Mouse (Mus musculus) urinary bladder, postnatal 4 days (tissue): ENCODE results near the gene Atg2b.
A peak's percentile ranks its signal among the peaks of the same experiment; 100 is the strongest.

Experiments used
- DNase-seq, 2 experiments: peaks; one replicate each; pipeline ENCODE4 v3.0.0; 2021 to 2022; ENCODE audit warnings: low spot score in 2 of 2

Gene Atg2b

DNA sequence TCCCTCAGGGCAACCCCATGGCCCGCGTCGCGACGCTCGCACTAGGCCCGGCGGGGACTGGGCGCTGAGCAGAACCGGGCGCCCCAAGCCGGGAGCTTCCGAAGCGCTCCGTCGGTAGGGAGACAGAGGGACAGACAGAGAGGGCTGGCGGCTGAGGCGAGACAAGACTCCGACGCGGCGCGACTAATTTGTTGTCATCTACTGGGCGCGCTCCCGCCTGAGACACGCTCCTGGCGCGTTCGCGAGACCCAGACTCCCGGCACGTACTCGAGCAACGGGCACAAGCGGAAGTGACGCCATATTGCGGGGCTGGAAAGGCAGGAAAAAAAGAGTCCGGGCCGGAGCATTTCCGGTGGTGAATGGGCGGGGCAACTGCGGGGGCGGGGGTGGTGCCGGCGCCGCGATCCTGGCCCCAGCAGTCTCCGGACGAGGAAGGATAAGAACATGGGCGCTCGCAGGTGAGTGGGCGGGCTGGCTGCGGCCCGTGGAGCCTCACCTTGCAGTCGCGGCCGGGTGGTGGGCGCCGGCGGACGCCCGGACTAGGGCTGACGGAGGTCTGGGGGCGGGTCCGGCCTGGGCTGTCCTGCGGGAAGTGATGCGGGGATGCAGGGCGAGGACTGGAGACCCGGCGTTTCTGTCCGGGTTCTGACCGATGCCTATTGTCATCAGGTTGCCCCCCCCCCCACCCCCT lies at the start of gene Atg2b:
Gene Atg2b, minus strand, starts transcription at position 211 of the 691 bp plus-strand sequence.
- DNase-seq: peak; percentile 90 to 97

DNA sequence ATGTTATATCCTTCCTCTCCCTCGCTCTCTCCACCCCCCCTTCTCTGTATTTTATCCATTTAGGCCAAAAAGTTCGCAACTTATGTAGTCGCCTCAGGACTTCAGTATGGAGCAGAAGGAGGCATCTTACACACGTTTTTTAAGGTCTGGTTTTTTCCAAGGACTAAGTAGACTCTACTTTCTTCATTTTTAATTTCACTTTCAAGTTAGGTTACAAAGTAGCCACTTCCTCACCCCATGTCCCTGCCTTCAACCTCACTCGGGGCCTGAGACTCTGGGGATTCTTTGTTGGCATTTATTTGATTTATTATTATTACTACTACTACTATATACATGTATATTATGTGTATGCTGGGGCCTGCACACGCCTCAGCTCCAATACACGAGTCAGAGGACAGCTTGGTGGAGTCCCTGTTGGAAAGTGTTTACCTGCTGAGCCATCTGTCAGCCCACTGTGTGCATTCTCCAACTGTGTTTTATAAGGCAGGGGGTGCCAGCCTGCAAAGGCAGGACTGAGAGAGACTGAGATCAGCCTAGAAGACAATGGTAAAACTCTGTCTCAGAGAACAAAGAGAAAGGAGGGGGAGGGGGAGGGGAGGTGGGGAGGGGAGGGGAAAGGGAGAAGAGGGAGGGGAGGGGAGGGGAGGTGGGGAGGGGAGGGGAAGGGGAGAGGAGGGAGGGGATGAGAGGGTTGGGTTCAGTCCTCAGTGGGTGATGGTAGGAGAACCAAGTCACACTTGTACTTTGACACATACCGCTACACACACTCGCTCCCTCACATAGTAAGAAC lies 48.6 kb upstream of the Atg2b start:
- no peak for DNase-seq

DNA sequence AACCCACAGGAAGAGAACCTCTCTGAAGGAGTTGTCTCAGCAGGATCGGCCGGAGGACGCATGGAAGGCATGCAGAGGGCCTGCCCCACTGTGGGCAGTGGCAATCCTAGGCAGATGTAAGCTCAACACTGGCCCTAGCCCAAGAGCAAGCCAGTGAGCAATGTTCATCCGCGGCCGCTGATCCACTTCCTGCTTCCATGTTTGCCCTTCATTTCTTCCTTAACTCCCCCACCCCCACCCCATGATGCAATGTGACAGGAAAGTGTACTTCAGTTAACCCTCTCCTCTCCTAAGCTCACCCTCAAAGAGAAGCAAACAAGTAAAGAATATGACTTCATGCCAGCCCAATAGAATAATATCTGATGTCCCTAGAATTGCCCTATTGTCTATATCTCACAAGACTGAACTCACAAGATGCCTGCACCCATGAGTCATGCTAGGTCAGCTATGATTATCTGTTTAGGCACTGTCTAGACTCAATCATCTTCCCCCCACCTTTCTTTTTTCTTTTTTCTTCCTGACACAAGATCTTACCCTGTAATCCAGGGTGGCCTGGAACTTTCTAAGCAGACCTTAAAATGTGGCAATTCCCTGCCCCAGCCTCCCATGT lies 45.9 kb upstream of the Atg2b start:
- DNase-seq: no peak

GRCm38 (mm10) chr12:105727964-105728363 lies 43.0 kb upstream of the Atg2b start:
- DNase-seq: no peak

DNA sequence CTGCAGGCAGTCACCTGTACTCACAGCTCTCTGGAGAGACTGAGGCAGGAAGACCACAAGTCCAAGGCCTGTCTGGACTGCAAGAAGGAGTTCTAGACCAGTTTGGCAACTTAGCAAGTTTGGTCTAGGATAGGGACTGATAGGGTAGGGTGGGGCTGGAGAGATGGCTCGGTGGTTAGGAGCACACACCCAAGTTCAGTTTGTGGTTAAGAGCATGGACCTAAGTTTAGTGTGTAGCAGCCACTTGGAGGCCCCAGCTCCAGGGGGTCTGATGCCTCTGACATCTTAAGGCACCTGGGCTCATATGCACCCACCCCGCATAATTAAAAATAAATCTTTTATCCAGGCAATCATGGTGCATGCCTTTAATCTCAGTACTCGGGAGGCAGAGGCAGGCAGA lies 42.3 kb upstream of the Atg2b start:
- no peak for DNase-seq

- no peak for DNase-seq
Measured at GRCm38 (mm10) chr12:105725736-105726135, 40.7 kb upstream of the Atg2b start.

- DNase-seq: no peak
Measured at GRCm38 (mm10) chr12:105724616-105725015, 39.6 kb upstream of the Atg2b start.

GRCm38 (mm10) chr12:105722657-105723056 lies 37.6 kb upstream of the Atg2b start:
- no peak for DNase-seq

GRCm38 (mm10) chr12:105721452-105722132 lies 36.6 kb upstream of the Atg2b start:
- DNase-seq: no peak

GRCm38 (mm10) chr12:105720196-105720595 lies 35.2 kb upstream of the Atg2b start:
- no peak for DNase-seq

DNA sequence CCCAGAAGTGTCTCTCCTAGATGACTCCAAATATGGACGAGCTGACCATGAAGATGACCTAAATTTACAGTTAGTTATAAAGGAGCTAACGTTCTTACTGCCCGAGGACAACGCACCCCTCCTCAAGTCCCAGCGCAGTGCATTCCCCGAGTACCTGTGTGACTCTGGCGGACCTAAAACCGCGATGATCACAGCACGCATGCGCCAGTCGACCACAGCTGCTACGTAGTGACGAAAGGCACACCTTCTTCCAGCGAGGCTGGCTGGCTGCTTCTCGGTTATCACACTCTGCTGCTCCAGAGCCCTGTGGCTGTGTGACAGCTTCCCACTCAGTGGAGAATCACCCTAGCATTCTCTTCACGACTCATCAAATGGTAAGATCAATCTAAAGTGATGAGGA lies 33.6 kb upstream of the Atg2b start:
- DNase-seq: no peak

DNA sequence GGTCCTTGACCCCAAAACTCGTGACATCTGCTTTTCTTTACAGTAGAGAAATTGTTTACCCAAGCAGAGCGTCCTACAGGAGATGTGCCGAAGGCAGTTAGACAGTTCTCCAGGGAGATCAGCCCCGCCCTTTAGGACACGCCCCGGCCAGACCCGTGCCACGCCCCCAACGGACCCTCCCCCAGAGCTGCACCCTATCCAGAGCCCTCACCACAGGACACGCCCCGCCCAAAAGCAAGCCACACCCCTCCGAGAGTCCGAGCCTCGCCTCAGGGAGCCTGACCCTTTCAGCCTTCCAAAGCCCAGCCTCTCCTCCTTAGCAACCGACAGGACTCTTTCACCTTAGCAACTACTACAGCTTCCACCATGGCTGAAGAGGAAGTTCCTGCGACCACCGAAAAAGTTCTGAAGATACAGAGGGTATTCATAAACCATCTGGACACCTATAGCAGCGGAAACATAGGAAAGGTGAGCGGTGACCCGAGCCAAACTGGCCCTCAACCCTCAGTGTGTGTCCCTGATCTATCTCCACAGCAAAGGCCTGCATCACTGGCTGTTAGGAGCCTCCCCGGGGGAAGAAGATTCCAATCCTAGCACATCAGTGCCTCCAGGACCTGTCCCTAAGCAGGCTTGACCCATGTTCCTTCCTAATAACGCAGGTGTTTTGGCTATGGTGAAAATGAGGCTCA lies 20.9 kb upstream of the Atg2b start, which contains the start of gene Ak7:
Gene Ak7, plus strand, starts transcription at position 178 of the 689 bp plus-strand sequence.
- peak; percentile 77 to 85 for DNase-seq

DNA sequence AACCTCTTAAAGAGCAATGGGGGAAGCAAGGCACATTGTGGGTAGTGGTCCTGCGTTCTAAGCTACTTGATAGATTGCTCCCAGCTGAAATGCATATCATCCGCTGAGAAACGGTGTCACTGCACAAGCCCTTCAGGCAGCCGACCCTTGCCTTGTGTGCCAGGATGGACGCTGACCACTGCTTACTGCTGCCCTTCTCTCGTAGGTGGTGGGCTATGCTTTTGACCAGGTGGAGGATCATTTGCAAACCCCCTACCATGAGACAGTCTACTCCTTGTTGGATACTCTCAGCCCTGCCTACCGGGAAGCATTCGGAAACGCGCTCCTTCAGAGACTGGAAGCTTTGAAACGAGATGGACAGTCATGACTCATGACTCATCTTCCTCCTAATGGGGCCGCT lies 15.4 kb upstream of the Atg2b start:
- DNase-seq: no peak

DNA sequence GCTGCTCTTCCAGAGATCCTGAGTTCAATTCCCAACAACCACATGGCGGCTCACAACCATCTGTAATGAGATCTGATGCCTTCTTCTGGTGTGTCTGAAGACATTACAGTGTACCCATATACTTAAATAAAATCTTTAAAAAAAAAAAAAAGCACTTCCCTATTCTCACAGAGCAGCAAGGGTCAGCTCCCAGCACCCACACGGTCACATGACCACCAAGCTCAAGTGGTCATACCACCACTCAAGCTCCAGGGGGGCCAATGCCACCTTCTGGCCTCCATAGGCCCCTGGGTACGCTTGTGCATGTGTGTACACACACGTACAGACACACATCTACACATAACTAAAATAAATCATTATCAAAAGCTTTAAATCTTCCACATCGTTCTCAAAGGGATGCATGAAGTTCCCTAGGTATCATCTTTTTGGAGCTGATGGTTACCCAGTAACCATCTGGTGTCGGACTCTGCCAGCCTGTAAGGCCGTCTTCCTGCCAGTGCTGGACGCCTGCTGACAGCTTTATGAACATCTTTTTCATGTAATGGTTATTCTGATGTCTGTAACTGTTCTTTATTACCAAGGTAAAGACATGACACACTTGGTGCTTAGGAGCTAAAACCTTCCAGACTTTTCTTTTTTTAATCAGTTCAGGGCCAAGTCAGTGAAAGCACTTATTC lies 12.2 kb upstream of the Atg2b start:
- DNase-seq: no peak

DNA sequence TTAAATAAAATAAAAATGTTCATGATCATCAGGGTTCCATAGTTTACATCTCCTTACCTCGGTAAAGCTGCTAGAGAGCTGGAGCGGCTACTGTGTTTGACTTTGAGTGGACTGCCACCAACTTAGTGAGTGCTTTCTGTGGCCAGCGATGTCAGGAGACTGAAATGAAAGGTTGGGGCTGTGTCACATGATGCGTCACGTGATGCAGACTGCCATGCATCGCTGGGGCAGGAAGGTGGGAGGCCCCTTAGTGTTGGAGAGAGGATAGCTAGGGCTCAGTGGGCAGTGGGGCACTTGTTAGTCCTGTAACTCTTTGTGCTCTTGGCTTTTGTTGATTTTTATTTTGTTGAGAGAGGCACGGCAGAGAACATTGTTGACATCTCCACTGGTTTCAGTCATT lies 10.8 kb upstream of the Atg2b start:
- DNase-seq: no peak

DNA sequence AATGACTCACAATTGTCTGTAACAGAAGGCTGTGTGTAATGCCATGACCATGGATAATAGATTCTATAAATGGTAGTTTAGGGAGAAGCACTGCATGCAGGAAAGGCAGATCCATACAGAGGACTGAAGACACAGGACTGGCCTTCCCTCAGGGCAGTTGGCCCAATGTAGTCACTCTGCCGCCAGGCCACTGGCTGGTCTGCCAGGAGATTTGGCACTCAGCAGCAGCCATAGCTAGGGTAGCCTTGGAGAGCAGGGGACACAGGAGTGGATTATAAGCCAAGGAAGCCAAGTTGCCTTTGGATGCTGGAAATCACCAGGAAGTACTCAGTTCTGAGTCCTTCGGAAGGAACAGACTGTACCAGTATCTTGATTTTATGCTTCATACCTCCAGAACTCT lies 9.0 kb upstream of the Atg2b start:
- DNase-seq: no peak

GRCm38 (mm10) chr12:105689435-105689834 lies 4.4 kb upstream of the Atg2b start:
- DNase-seq: no peak

DNA sequence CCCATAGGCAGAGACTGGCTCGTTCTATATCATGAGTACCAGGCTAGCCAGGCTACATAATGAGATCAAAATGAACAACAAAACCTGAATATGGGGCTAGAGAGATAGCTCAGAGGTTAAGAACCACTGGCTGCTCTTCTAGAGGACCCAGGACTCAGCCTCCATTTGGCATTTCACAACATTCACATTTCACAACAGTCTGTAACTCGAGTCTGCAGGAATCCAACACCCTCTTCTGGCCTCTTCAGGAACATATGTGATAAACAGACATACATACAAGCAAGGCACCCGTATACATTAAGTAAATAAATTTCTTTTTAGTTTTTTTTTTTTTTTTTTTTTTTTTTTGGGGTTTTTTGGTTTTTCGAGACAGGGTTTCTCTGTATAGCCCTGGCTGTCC lies 3.5 kb upstream of the Atg2b start:
- DNase-seq: no peak

- DNase-seq: no peak
Measured at GRCm38 (mm10) chr12:105687416-105687815, 2.4 kb upstream of the Atg2b start.

- no peak for DNase-seq
Measured at GRCm38 (mm10) chr12:105686791-105687190, 1.8 kb upstream of the Atg2b start.
